Mouse (Mus musculus) cerebellum, adult 2 months (tissue): ENCODE measurements at regions not wholly inside any gene's neighbourhood (a gene's known extent, or its start where the extent isn't known, plus 50 kb on each side); places are given as distances from the start of the nearest gene placed in this dataset.

Source experiments
- CTCF ChIP-seq: fragments of 200-500 bp; IDR thresholded peaks from 2 replicates; pipeline ENCODE4 v1.5.1; 2011; ENCODE audit warnings: low read depth, mild to moderate bottlenecking, control low read depth, low read length, moderate library complexity, borderline replicate concordance; ENCODE audit not compliant: insufficient read depth
- POLR2A ChIP-seq: fragments of 200-500 bp; IDR thresholded peaks from 2 replicates; pipeline ENCODE4 v1.6.1; 2011; ENCODE audit warnings: low read length, control low read depth, borderline replicate concordance; ENCODE audit not compliant: insufficient read depth

GRCm38 (mm10) chr15:18511606-18512005 lies 307.1 kb upstream of the Cdh10 start:
- no peak for TF ChIP-seq POLR2A
- no peak for TF ChIP-seq CTCF
